Mouse (Mus musculus) spleen, embryonic (tissue): ENCODE results near the gene Gm17324.
"Not testable (repeated sequence)": the region's sequence is repeated elsewhere in the genome, so short reads cannot be mapped to it uniquely, and the experiment has no call there.

Experiments used
- CTCF ChIA-PET: fragments of 350-600 bp; sonication (Branson Sonifier 250); formaldehyde crosslinking; loops from one replicate; lab custom pipeline; 2022; lab: Charles Lee

The Gm17324 gene

GRCm38 (mm10) chr9:78447973-78448873 is at the start of gene Gm17324, which contains the start of gene Mto1:
TSS of gene Gm17324 (minus strand) at chr9:78448786.
TSS of gene Mto1 (plus strand) at chr9:78448208.
- CTCF ChIA-PET: interaction anchor here (0.7 kb wide), 2 partner anchors 35 to 549 kb away, joined by 3 to 4 read pairs; no protein-coding TSS in a partner anchor

- CTCF ChIA-PET: interaction anchor here (0.7 kb wide), 2 partner anchors 19 to 32 kb away, joined by 3 to 7 read pairs; no protein-coding TSS in a partner anchor
Observed at GRCm38 (mm10) chr9:78493171-78493570, 44.6 kb upstream of the Gm17324 start.

GRCm38 (mm10) chr9:78492254-78492653 is 43.7 kb upstream of the Gm17324 start:
- CTCF ChIA-PET: no interaction called here

- CTCF ChIA-PET: no interaction called here
Observed at GRCm38 (mm10) chr9:78491169-78491568, 42.6 kb upstream of the Gm17324 start.

GRCm38 (mm10) chr9:78488890-78489420 is 40.4 kb upstream of the Gm17324 start, which contains the start of gene Eef1a1:
TSS of gene Eef1a1 (minus strand) at chr9:78489151.
- CTCF ChIA-PET: no interaction called here

- CTCF ChIA-PET: not testable (repeated sequence)
Observed at GRCm38 (mm10) chr9:78488021-78488420, 39.4 kb upstream of the Gm17324 start.

GRCm38 (mm10) chr9:78484660-78485059 is 36.1 kb upstream of the Gm17324 start:
- CTCF ChIA-PET: no interaction called here

GRCm38 (mm10) chr9:78482386-78482785 is 33.8 kb upstream of the Gm17324 start:
- CTCF ChIA-PET: no interaction called here

GRCm38 (mm10) chr9:78481423-78482331 is 33.1 kb upstream of the Gm17324 start:
- CTCF ChIA-PET: no interaction called here

- CTCF ChIA-PET: no interaction called here
Observed at GRCm38 (mm10) chr9:78480706-78481358, 32.2 kb upstream of the Gm17324 start.

GRCm38 (mm10) chr9:78480227-78480626 is 31.6 kb upstream of the Gm17324 start:
- CTCF ChIA-PET: not testable (repeated sequence)

GRCm38 (mm10) chr9:78479308-78479707 is 30.7 kb upstream of the Gm17324 start:
- CTCF ChIA-PET: interaction anchor here (0.6 to 0.8 kb wide), 2 partner anchors 48 to 109 kb away, joined by 3 to 5 read pairs; partner anchors contain the start of gene Slc17a5

GRCm38 (mm10) chr9:78478009-78478605 is 29.5 kb upstream of the Gm17324 start:
- CTCF ChIA-PET: not testable (repeated sequence)

GRCm38 (mm10) chr9:78477021-78477551 is 28.5 kb upstream of the Gm17324 start:
- CTCF ChIA-PET: no interaction called here

- CTCF ChIA-PET: interaction anchor here (0.9 kb wide), 1 partner anchor 18 kb away, joined by 3 read pairs; no protein-coding TSS in a partner anchor
Observed at GRCm38 (mm10) chr9:78476531-78477020, 28.0 kb upstream of the Gm17324 start.

- CTCF ChIA-PET: interaction anchor here (0.6 to 0.9 kb wide), 2 partner anchors 19 to 74 kb away, joined by 3 to 4 read pairs; no protein-coding TSS in a partner anchor
Observed at GRCm38 (mm10) chr9:78475873-78476272, 27.3 kb upstream of the Gm17324 start.

GRCm38 (mm10) chr9:78475383-78475780 is 26.8 kb upstream of the Gm17324 start:
- CTCF ChIA-PET: no interaction called here

- CTCF ChIA-PET: interaction anchor here (0.6 to 0.7 kb wide), 2 partner anchors 18 to 113 kb away, joined by 7 to 10 read pairs; no protein-coding TSS in a partner anchor
Observed at GRCm38 (mm10) chr9:78474771-78475382, 26.3 kb upstream of the Gm17324 start.

- CTCF ChIA-PET: interaction anchor here (0.6 to 0.7 kb wide), 2 partner anchors 19 to 112 kb away, joined by 7 to 10 read pairs; no protein-coding TSS in a partner anchor
Observed at GRCm38 (mm10) chr9:78474270-78474669, 25.7 kb upstream of the Gm17324 start.
